In genomic region chr16:42880046-42880445, GRCm38 (mm10) we compare ENCODE assay signal across 18 mouse cellular contexts. TPM values are rescaled to one million over a fixed set of nuclear protein-coding genes. Genes with fewer than 3 reads are reported as not detected.
DNase-seq lines count a peak whose midpoint lies in the region; ATAC-seq and TF ChIP-seq lines count a peak whose summit lies in the region.
"Had no signal": no experiment of that assay in that cellular context is flagged by ENCODE, and none has a peak within 500 bp of the region (broad histone marks: within the 10 kb centered on the region; RNA-seq: fewer than 3 reads in every experiment).

No protein-coding gene starts in this region.

- H3K4me3 ChIP-seq in forebrain, embryonic 15.5 days: no peak overlapping the region
- no peak overlapping the region for H3K4me3 ChIP-seq in forebrain, embryonic 11.5 days (ENCODE audit: low read depth, low read length)
- H3K4me3 ChIP-seq in layer of hippocampus, adult 2 months: no peak overlapping the region
- H3K4me3 ChIP-seq in hindbrain, embryonic 10.5 days: no peak overlapping the region
- H3K4me3 ChIP-seq: embryonic facial prominence, embryonic 10.5 days; gastrocnemius, adult 2 months; heart, embryonic 12.5 days; hindbrain, embryonic 15.5 days; kidney, embryonic 15.5 days had no signal

- H3K27ac ChIP-seq in forebrain, embryonic 15.5 days (replicated peaks): 0 out of 2 replicates have a peak overlapping the region, but pooled peaks have one; percentile 15
- H3K27ac ChIP-seq in forebrain, embryonic 11.5 days (ENCODE audit: low read depth, low read length): no peak overlapping the region
- peak overlapping the region; percentile 54 for H3K27ac ChIP-seq in layer of hippocampus, adult 2 months
- H3K27ac ChIP-seq in hindbrain, embryonic 10.5 days: no peak overlapping the region
- H3K27ac ChIP-seq: embryonic facial prominence, embryonic 10.5 days; hindbrain, embryonic 15.5 days; kidney, embryonic 15.5 days had no signal

- DNase-seq in cerebellum, adult 9-10 months: peak; percentile 80
- no peak for DNase-seq in cerebellum, adult 11-12 months
- DNase-seq in forebrain, embryonic 11.5 days (ENCODE audit: low spot score): no peak
- peak; percentile 13 for DNase-seq in layer of hippocampus, adult 2 months (ENCODE audit: low spot score in 2 of 2)
- DNase-seq in layer of hippocampus, adult 8-10 months (ENCODE audit: low spot score in 2 of 2): no peak
- DNase-seq in brain, adult 2 months (ENCODE audit: low read depth, low spot score): peak; percentile 69
- no peak for DNase-seq in hindbrain, embryonic 10.5 days (ENCODE audit: low spot score)
- DNase-seq: adrenal gland, adult 8-10 months; adrenal gland, postnatal 36 days; gastrocnemius, adult 2 months; gastrocnemius, postnatal 25 days; kidney, adult 2 months had no signal

- 64% methylated on average over 3 of the region's 3 CpGs for WGBS in forebrain, embryonic 15.5 days
- WGBS in forebrain, embryonic 11.5 days: 78% methylated on average over 3 of the region's 3 CpGs
- 79% methylated on average over 3 of the region's 3 CpGs for WGBS in hindbrain, embryonic 10.5 days

- no peak overlapping the region for H3K4me2 ChIP-seq in forebrain, embryonic 15.5 days (replicated peaks)
- no peak overlapping the region for H3K4me2 ChIP-seq in forebrain, embryonic 11.5 days (ENCODE audit: low read depth, low read length, severe bottlenecking)
- H3K4me2 ChIP-seq: heart, embryonic 12.5 days; hindbrain, embryonic 15.5 days; kidney, embryonic 15.5 days had no signal

- ATAC-seq in forebrain, embryonic 15.5 days (replicated peaks): no peak
- ATAC-seq in forebrain, embryonic 11.5 days (replicated peaks; ENCODE audit: low FRiP score): no peak
- ATAC-seq: intestine, embryonic 16.5 days had no signal

- TF ChIP-seq CTCF in layer of hippocampus, adult 2 months (conservative IDR thresholded peaks at IDR 0.05): no peak

- H3K27me3 ChIP-seq in forebrain, embryonic 15.5 days: no peaks in the 10 kb centered on the region
- no peaks in the 10 kb centered on the region for H3K27me3 ChIP-seq in forebrain, embryonic 11.5 days (ENCODE audit: control insufficient read depth, insufficient read depth, low read length)
- H3K27me3 ChIP-seq in hindbrain, embryonic 10.5 days (ENCODE audit: insufficient read depth, poor library complexity, severe bottlenecking): no peaks in the 10 kb centered on the region
- H3K27me3 ChIP-seq: heart, embryonic 12.5 days; hindbrain, embryonic 15.5 days; kidney, embryonic 15.5 days had no signal

- H3K36me3 ChIP-seq in forebrain, embryonic 15.5 days: no peaks in the 10 kb centered on the region
- H3K36me3 ChIP-seq in forebrain, embryonic 11.5 days (ENCODE audit: control insufficient read depth, insufficient read depth, low read length): no peaks in the 10 kb centered on the region
- H3K36me3 ChIP-seq in hindbrain, embryonic 10.5 days: no peaks in the 10 kb centered on the region
- H3K36me3 ChIP-seq: embryonic facial prominence, embryonic 10.5 days; heart, embryonic 12.5 days; hindbrain, embryonic 15.5 days; kidney, embryonic 15.5 days had no signal

- no peaks in the 10 kb centered on the region for H3K9me3 ChIP-seq in forebrain, embryonic 15.5 days
- H3K9me3 ChIP-seq in forebrain, embryonic 11.5 days (ENCODE audit: control insufficient read depth, low read length): no peaks in the 10 kb centered on the region
- no peaks in the 10 kb centered on the region for H3K9me3 ChIP-seq in hindbrain, embryonic 10.5 days
- H3K9me3 ChIP-seq: embryonic facial prominence, embryonic 10.5 days; heart, embryonic 12.5 days; hindbrain, embryonic 15.5 days; kidney, embryonic 15.5 days had no signal

- H3K4me1 ChIP-seq in forebrain, embryonic 15.5 days: peaks cover 19% of the 10 kb centered on the region
- 0 out of 2 replicates have a peak, but pooled peaks cover 2% of the 10 kb centered on the region for H3K4me1 ChIP-seq in forebrain, embryonic 11.5 days (replicated peaks; ENCODE audit: control insufficient read depth, insufficient read depth, low read length)
- H3K4me1 ChIP-seq in hindbrain, embryonic 10.5 days (replicated peaks): peaks cover 10% of the 10 kb centered on the region; the same call in 1 of the 2 replicates
- H3K4me1 ChIP-seq: heart, embryonic 12.5 days had no signal

- no peak overlapping the region for H3K9ac ChIP-seq in forebrain, embryonic 15.5 days (replicated peaks)
- no peak overlapping the region for H3K9ac ChIP-seq in forebrain, embryonic 11.5 days (ENCODE audit: low read length)
- H3K9ac ChIP-seq: heart, embryonic 12.5 days; hindbrain, embryonic 15.5 days; kidney, embryonic 15.5 days had no signal

RNA-seq across cellular contexts. Expression of gene Zbtb20, which starts 4.4 kb away (rescaled TPM):
- 143 and 149 TPM in 2 replicates for polyA plus RNA-seq in forebrain, embryonic 15.5 days (2015; fragmentation: Nextera tagmentation; extraction: Ambion mirVana)
- 54.7 and 56.6 TPM in 2 replicates for polyA plus RNA-seq in forebrain, embryonic 11.5 days (2014; fragmentation: Nextera tagmentation; extraction: Ambion mirVana)
- total RNA-seq in layer of hippocampus, adult 2 months (2021): 100 to 1,000 TPM; 335 to 353 TPM
- total RNA-seq in layer of hippocampus, adult 8-10 months (2022): 100 to 1,000 TPM; 253 to 310 (median 284) TPM
- polyA plus RNA-seq in hindbrain, embryonic 10.5 days (2016; fragmentation: Nextera tagmentation; extraction: Ambion mirVana): 28.2 and 41.3 TPM in 2 replicates

Comparison
In these comparisons a context has a peak if more than half of its experiments do, and no peak if none do; other contexts are left out.
1. DNase-seq: peak in cerebellum, adult 9-10 months (single experiment), layer of hippocampus, adult 2 months (2 of 2) and brain, adult 2 months (single experiment); none in cerebellum, adult 11-12 months (single experiment), forebrain, embryonic 11.5 days (single experiment), layer of hippocampus, adult 8-10 months (0 of 2) and hindbrain, embryonic 10.5 days (single experiment).
2. H3K27ac ChIP-seq: peak in forebrain, embryonic 15.5 days (single experiment) and layer of hippocampus, adult 2 months (single experiment); none in forebrain, embryonic 11.5 days (single experiment) and hindbrain, embryonic 10.5 days (single experiment).